Mouse (Mus musculus): ENCODE measurements around the gene Tmem132d.

DNA sequence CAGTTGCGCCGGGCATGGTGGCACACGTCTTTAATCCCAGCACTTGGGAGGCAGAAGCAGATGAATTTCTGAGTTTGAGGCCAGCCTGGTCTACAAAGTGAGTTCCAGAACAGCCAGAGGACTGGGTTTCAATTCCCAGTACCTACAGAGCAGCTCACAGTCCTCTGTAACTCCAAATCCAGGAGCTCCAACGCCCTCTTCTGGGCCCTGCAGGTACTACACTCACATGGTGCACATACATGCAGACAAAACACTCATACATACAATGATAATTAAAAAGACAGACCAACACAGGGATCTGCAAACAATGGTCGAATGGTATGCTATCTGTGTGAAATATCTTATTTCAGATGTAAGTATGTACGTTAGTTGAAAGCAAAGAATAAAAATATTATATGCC is 47.9 kb upstream of the Tmem132d start:
- TF ChIP-seq POLR2A (IDR thresholded peaks at IDR 0.05; ENCODE audit: borderline replicate concordance, extremely low read depth, low read depth, low read length) (no peak), CTCF (IDR thresholded peaks at IDR 0.05; ENCODE audit: insufficient read depth, low read length) (no peak)
